Mouse (Mus musculus) MEL (cell line): ENCODE results near the gene Fhl2. TPM values are rescaled to one million over a fixed set of nuclear protein-coding genes. Genes with fewer than 3 reads are reported as not detected.
A peak's percentile ranks its signal among the peaks of the same experiment; 100 is the strongest.

Experiments used
- DNase-seq: peaks from one replicate; pipeline ENCODE4 v3.0.0; 2011; ENCODE audit warnings: low read depth, low spot score
- H3K27ac ChIP-seq: 2 replicates; pipeline ENCODE4 v1.5.1; 2012; ENCODE audit warnings: low read depth, mild to moderate bottlenecking, control low read depth, low read length, moderate library complexity; ENCODE audit not compliant: control insufficient read depth
- H3K27me3 ChIP-seq, 2 experiments: fragments of 150-350 bp in 1 of 2; sonication (generic) in 1 of 2; 2 replicates each; pipeline ENCODE4 v1.6.1; 2012; ENCODE audit warnings: low read length in 2 of 2, mild to moderate bottlenecking in 2 of 2, improper control_type of control experiment in 1 of 2, moderate library complexity in 1 of 2; ENCODE audit not compliant: insufficient read depth in 2 of 2, control insufficient read depth in 1 of 2
- H3K36me3 ChIP-seq, 2 experiments: 2 replicates each; pipeline ENCODE4 v1.6.1; 2012 to 2014; ENCODE audit warnings: low read length in 2 of 2, improper control_type of control experiment in 1 of 2, inconsistent platforms in 1 of 2, mild to moderate bottlenecking in 1 of 2; ENCODE audit not compliant: insufficient read depth in 2 of 2, control insufficient read depth in 1 of 2
- H3K4me1 ChIP-seq, 2 experiments: fragments of 150-350 bp in 1 of 2; sonication (generic) in 1 of 2; 2 replicates each; pipeline ENCODE4 v1.6.1; 2012; ENCODE audit warnings: low read length in 2 of 2, improper control_type of control experiment in 1 of 2, mild to moderate bottlenecking in 1 of 2; ENCODE audit not compliant: insufficient read depth in 2 of 2, control insufficient read depth in 1 of 2
- H3K4me3 ChIP-seq, 2 experiments: fragments of 150-350 bp in 1 of 2; sonication (generic) in 1 of 2; 2 replicates each; pipeline ENCODE4 v1.5.1; 2012; ENCODE audit warnings: low read depth in 2 of 2, low read length in 2 of 2, mild to moderate bottlenecking in 2 of 2, moderate library complexity in 2 of 2, control low read depth in 1 of 2, improper control_type of control experiment in 1 of 2; ENCODE audit not compliant: control insufficient read depth in 1 of 2, insufficient read depth in 1 of 2
- H3K79me2 ChIP-seq: 2 replicates; pipeline ENCODE4 v1.6.1; 2012; ENCODE audit warnings: mild to moderate bottlenecking, low read length, moderate library complexity; ENCODE audit not compliant: control insufficient read depth, poor library complexity, insufficient read depth
- H3K9ac ChIP-seq: 2 replicates; pipeline ENCODE4 v1.6.1; 2012; ENCODE audit warnings: low read depth, mild to moderate bottlenecking, control low read depth, low read length, moderate library complexity; ENCODE audit not compliant: control insufficient read depth, poor library complexity, severe bottlenecking
- H3K9me3 ChIP-seq: fragments of 150-350 bp; sonication (generic); replicated peaks from 2 replicates; pipeline ENCODE4 v1.6.1; 2012; ENCODE audit warnings: mild to moderate bottlenecking, low read length, improper control_type of control experiment, moderate library complexity; ENCODE audit not compliant: insufficient read depth
- BHLHE40 ChIP-seq: IDR thresholded peaks from 2 replicates; pipeline ENCODE4 v1.6.1; 2012; ENCODE audit warnings: low read depth, mild to moderate bottlenecking, inconsistent platforms, low read length, improper control_type of control experiment, borderline replicate concordance
- CTCF ChIP-seq, 3 experiments: IDR thresholded peaks in 2 of 3; conservative IDR thresholded peaks in 1 of 3; 2 replicates each; pipeline ENCODE4 v1.5.1; 2011 to 2012; ENCODE audit warnings: low read length in 3 of 3, low read depth in 2 of 3, mild to moderate bottlenecking in 2 of 3, improper control_type of control experiment in 1 of 3, inconsistent platforms in 1 of 3, mixed read lengths in 1 of 3, moderate library complexity in 1 of 3; ENCODE audit not compliant: control insufficient read depth in 1 of 3, insufficient read depth in 1 of 3, poor library complexity in 1 of 3, severe bottlenecking in 1 of 3
- EP300 ChIP-seq, 2 experiments: IDR thresholded peaks; 2 replicates each; pipeline ENCODE4 v1.6.1; 2011; ENCODE audit warnings: improper control_type of control experiment in 2 of 2, low read length in 2 of 2, low read depth in 1 of 2, mild to moderate bottlenecking in 1 of 2
- ETS1 ChIP-seq: IDR thresholded peaks from 2 replicates; pipeline ENCODE4 v1.6.1; 2012; ENCODE audit warnings: low read depth, mild to moderate bottlenecking, inconsistent platforms, low read length, improper control_type of control experiment, moderate library complexity
- GABPA ChIP-seq: IDR thresholded peaks from 2 replicates; pipeline ENCODE4 v1.6.1; 2012; ENCODE audit warnings: low read depth, mild to moderate bottlenecking, inconsistent platforms, low read length, improper control_type of control experiment, moderate library complexity
- HCFC1 ChIP-seq: IDR thresholded peaks from 2 replicates; pipeline ENCODE4 v1.6.1; 2012; ENCODE audit warnings: low read depth, mild to moderate bottlenecking, inconsistent platforms, low read length, improper control_type of control experiment, moderate library complexity
- JUND ChIP-seq: IDR thresholded peaks from 2 replicates; pipeline ENCODE4 v1.6.1; 2011; ENCODE audit warnings: low read depth, mild to moderate bottlenecking, improper control_type of control experiment, low read length
- MAZ ChIP-seq: IDR thresholded peaks from 2 replicates; pipeline ENCODE4 v1.6.1; 2012; ENCODE audit warnings: low read depth, mild to moderate bottlenecking, inconsistent platforms, low read length, improper control_type of control experiment
- MEF2A ChIP-seq: IDR thresholded peaks from 2 replicates; pipeline ENCODE4 v1.6.1; 2014; ENCODE audit warnings: low read depth, mild to moderate bottlenecking, inconsistent platforms, low read length, improper control_type of control experiment; ENCODE audit not compliant: poor library complexity, insufficient replicate concordance, severe bottlenecking; ENCODE audit errors: extremely low read depth
- MXI1 ChIP-seq: IDR thresholded peaks from 2 replicates; pipeline ENCODE4 v1.6.1; 2011; ENCODE audit warnings: mild to moderate bottlenecking, low read depth, low read length, improper control_type of control experiment
- MYB ChIP-seq: IDR thresholded peaks from 2 replicates; pipeline ENCODE4 v1.6.1; 2011; ENCODE audit warnings: mild to moderate bottlenecking, low read depth, low read length, improper control_type of control experiment
- POLR2A ChIP-seq, 2 experiments: IDR thresholded peaks; 2 replicates each; pipeline ENCODE4 v1.6.1; 2011 to 2012; ENCODE audit warnings: low read length in 2 of 2, mild to moderate bottlenecking in 2 of 2, control low read depth in 1 of 2, improper control_type of control experiment in 1 of 2, low read depth in 1 of 2, moderate library complexity in 1 of 2; ENCODE audit not compliant: control insufficient read depth in 1 of 2, insufficient read depth in 1 of 2, poor library complexity in 1 of 2
- POLR2AphosphoS2 ChIP-seq: IDR thresholded peaks from 2 replicates; pipeline ENCODE4 v1.6.1; 2011; ENCODE audit warnings: low read length, improper control_type of control experiment
- RAD21 ChIP-seq: IDR thresholded peaks from 2 replicates; pipeline ENCODE4 v1.6.1; 2011; ENCODE audit warnings: mild to moderate bottlenecking, low read depth, low read length, improper control_type of control experiment
- TCF12 ChIP-seq: IDR thresholded peaks from 2 replicates; pipeline ENCODE4 v1.6.1; 2014; ENCODE audit warnings: low read depth, mild to moderate bottlenecking, inconsistent platforms, low read length, improper control_type of control experiment, moderate library complexity
- UBTF ChIP-seq: IDR thresholded peaks from 2 replicates; pipeline ENCODE4 v1.6.1; 2012; ENCODE audit warnings: low read depth, mild to moderate bottlenecking, inconsistent platforms, low read length, improper control_type of control experiment, moderate library complexity, borderline replicate concordance; ENCODE audit not compliant: insufficient read depth
- USF1 ChIP-seq: IDR thresholded peaks from 2 replicates; pipeline ENCODE4 v1.6.1; 2014; ENCODE audit warnings: low read depth, mild to moderate bottlenecking, inconsistent platforms, low read length, improper control_type of control experiment, moderate library complexity
- USF2 ChIP-seq, 2 experiments: IDR thresholded peaks; 2 replicates each; pipeline ENCODE4 v1.6.1; 2011 to 2012; ENCODE audit warnings: improper control_type of control experiment in 2 of 2, low read length in 2 of 2, borderline replicate concordance in 1 of 2, inconsistent platforms in 1 of 2, low read depth in 1 of 2, mild to moderate bottlenecking in 1 of 2; ENCODE audit not compliant: insufficient read depth in 1 of 2
- ZC3H11A ChIP-seq: IDR thresholded peaks from 2 replicates; pipeline ENCODE4 v1.6.1; 2012; ENCODE audit warnings: low read depth, mild to moderate bottlenecking, inconsistent platforms, low read length, improper control_type of control experiment
- ZKSCAN1 ChIP-seq: IDR thresholded peaks from 2 replicates; pipeline ENCODE4 v1.6.1; 2012; ENCODE audit warnings: low read depth, mild to moderate bottlenecking, inconsistent platforms, low read length, improper control_type of control experiment, moderate library complexity
- polyA plus RNA-seq, 2 experiments: library from polyadenylated mRNA; stranded (reverse) in 1 of 2; unstranded in 1 of 2; fragments of >175 nt in 1 of 2; fragments of >200 nt in 1 of 2; gene quantifications; 2 replicates each; pipeline versions ENCODE4 v1.2.1 to v1.2.4; 2012; ENCODE audit warnings: low replicate concordance in 2 of 2, low read depth in 1 of 2; ENCODE audit not compliant: insufficient read length in 2 of 2, insufficient read depth in 1 of 2, missing spikeins in 1 of 2
- total RNA-seq: library from RNA; depleted of rRNA; stranded (reverse); fragments of 300-350 nt; gene quantifications from 2 replicates; pipeline ENCODE4 v1.2.3, GENCODE M21; 2012

Fhl2 gene
- total and polyA plus RNA-seq, 3 experiments, result not detected

DNA sequence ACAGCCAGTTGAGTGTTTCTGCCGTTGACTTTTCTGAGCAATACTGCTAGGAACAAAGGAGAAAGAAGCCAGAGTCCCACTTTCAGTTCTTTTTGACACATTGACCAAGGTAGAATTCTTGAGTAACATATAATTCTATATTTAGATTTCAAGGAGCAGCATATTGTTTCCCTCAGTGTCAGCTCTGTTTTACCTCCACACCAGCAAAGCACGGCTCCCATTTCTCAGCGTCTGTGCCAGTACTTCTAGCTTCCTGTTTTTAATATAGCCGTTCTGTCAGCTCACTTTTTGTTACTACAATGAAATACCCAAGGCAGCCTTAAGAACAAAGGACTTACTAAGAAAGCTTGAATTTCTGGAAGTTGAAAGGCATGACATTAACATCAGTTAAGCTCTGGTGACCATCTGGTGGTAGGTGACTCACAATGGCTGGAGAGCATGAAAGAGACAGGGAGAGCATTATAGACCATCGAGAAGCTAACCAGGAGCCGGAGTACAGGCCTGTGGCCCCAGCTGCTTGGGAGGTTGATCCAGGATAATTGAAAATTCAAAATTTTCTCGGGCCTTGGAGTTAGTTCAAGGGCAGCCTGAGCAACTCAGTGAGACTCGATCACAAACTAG, 28.9 kb upstream of the Fhl2 start:
- H3K4me3 ChIP-seq, result no peak overlapping the region
- peak; percentile 6 for DNase-seq

GRCm38 (mm10) chr1:43224943-43225342, 28.2 kb upstream of the Fhl2 start:
- Histone ChIP-seq H3K27ac (no peak overlapping the region), H3K4me1 (no peaks in the 10 kb centered on the region; a peak in 1 of 4 replicates), H3K9ac (no peak overlapping the region), H3K36me3 (no peaks in the 10 kb centered on the region), H3K27me3 (no peaks in the 10 kb centered on the region), H3K79me2 (no peaks in the 10 kb centered on the region), H3K4me3 (no peak overlapping the region), H3K9me3 (no peaks in the 10 kb centered on the region)
- no peak for DNase-seq
- no peak for TF ChIP-seq MAZ
- TF ChIP-seq MXI1, result no peak
- TF ChIP-seq EP300 (IDR thresholded peaks at IDR 0.05; ENCODE audit: low read depth in 1 of 2, low read length in 2 of 2), result no peak
- no peak for TF ChIP-seq TCF12
- TF ChIP-seq CTCF (IDR thresholded peaks at IDR 0.05 in 2 of 3, conservative IDR thresholded peaks at IDR 0.05 in 1 of 3; ENCODE audit: control insufficient read depth in 1 of 3, insufficient read depth in 1 of 3, low read depth in 2 of 3, low read length in 3 of 3, poor library complexity in 1 of 3, severe bottlenecking in 1 of 3), result no peak
- no peak for TF ChIP-seq ETS1
- no peak for TF ChIP-seq UBTF
- no peak for TF ChIP-seq POLR2AphosphoS2
- TF ChIP-seq USF1, result no peak
- TF ChIP-seq BHLHE40, result no peak
- no peak for TF ChIP-seq MYB
- TF ChIP-seq HCFC1, result no peak
- no peak for TF ChIP-seq USF2 (IDR thresholded peaks at IDR 0.05; ENCODE audit: borderline replicate concordance in 1 of 2, insufficient read depth in 1 of 2, low read depth in 1 of 2, low read length in 2 of 2)
- TF ChIP-seq ZC3H11A, result no peak

More for the DNA sequence above, 28.9 kb upstream of the Fhl2 start:
- Histone ChIP-seq H3K9ac (no peak overlapping the region), H3K4me1 (no peaks in the 10 kb centered on the region; a peak in 1 of 4 replicates), H3K27me3 (no peaks in the 10 kb centered on the region), H3K36me3 (no peaks in the 10 kb centered on the region), H3K79me2 (no peaks in the 10 kb centered on the region), H3K27ac (no peak overlapping the region), H3K9me3 (no peaks in the 10 kb centered on the region)
- TF ChIP-seq MEF2A, result no peak
- TF ChIP-seq MXI1, result no peak
- no peak for TF ChIP-seq JUND
- no peak for TF ChIP-seq POLR2AphosphoS2
- no peak for TF ChIP-seq GABPA
- no peak for TF ChIP-seq POLR2A (IDR thresholded peaks at IDR 0.05; ENCODE audit: control insufficient read depth in 1 of 2, insufficient read depth in 1 of 2, low read depth in 1 of 2, low read length in 2 of 2, poor library complexity in 1 of 2)
- no peak for TF ChIP-seq RAD21
- no peak for TF ChIP-seq UBTF
- no peak for TF ChIP-seq MAZ
- TF ChIP-seq ZKSCAN1, result no peak
